Mouse (Mus musculus) colon, adult 2 months (tissue): Measurements from ENCODE around the gene Gm11757. TPM values are rescaled to one million over a fixed set of nuclear protein-coding genes. Genes with fewer than 3 reads are reported as not detected.

ENCODE experiments used
- polyA plus RNA-seq: library from polyadenylated mRNA; depleted of rRNA; stranded (reverse); fragments of >200 nt; gene quantifications from 2 replicates; pipeline ENCODE4 v1.2.3, GENCODE M21; 2012; rRNA removed

The Gm11757 gene
- not detected in 2 replicates for polyA plus RNA-seq

DNA sequence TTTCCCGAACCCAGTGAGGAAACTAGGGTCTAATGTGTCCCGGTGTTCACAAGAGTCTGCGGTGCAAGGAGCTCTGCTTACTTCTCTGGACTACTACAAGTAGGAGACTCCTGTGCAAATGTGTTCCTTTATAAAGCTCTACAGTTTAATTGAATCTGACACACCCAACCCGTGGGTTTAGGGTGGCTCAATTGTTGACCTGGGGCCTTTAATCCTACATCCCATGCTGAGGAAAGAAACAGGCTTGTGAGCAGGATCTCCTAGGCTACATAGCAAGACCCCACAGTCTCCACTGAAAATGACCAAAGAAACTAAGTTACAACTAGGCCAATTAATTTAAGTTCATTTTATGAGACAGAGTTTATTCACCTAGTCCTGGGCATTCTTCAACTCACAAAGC is at the start of gene Gm11757:
Gene Gm11757 (minus strand): TSS at position 101 of the 400 bp plus-strand sequence.

DNA sequence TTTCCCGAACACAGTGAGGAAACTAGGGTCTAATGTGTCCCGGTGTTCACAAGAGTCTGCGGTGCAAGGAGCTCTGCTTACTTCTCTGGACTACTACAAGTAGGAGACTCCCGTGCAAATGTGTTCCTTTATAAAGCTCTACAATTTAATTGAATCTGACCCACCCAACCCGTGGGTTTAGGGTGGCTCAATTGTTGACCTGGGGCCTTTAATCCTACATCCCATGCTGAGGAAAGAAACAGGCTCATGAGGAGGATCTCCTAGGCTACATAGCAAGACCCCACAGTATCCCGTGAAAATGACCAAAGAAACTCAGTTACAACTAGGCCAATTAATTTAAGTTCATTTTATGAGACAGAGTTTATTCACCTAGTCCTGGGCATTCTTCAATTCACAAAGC is 29.7 kb upstream of the Gm11757 start, which contains the start of gene Gm11756:
Gene Gm11756 (minus strand): TSS at position 101 of the 400 bp plus-strand sequence.

DNA sequence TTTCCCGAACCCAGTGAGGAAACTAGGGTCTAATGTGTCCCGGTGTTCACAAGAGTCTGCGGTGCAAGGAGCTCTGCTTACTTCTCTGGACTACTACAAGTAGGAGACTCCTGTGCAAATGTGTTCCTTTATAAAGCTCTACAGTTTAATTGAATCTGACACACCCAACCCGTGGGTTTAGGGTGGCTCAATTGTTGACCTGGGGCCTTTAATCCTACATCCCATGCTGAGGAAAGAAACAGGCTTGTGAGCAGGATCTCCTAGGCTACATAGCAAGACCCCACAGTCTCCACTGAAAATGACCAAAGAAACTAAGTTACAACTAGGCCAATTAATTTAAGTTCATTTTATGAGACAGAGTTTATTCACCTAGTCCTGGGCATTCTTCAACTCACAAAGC is 14.9 kb upstream of the Gm11757 start, which contains the start of gene Gm13871:
Gene Gm13871 (minus strand): TSS at position 101 of the 400 bp plus-strand sequence.

DNA sequence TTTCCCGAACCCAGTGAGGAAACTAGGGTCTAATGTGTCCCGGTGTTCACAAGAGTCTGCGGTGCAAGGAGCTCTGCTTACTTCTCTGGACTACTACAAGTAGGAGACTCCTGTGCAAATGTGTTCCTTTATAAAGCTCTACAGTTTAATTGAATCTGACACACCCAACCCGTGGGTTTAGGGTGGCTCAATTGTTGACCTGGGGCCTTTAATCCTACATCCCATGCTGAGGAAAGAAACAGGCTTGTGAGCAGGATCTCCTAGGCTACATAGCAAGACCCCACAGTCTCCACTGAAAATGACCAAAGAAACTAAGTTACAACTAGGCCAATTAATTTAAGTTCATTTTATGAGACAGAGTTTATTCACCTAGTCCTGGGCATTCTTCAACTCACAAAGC is 14.7 kb downstream of the Gm11757 start, which contains the start of gene Gm11758:
Gene Gm11758 (minus strand): TSS at position 101 of the 400 bp plus-strand sequence.

Other genes starting within 250 kb of the Gm11757 start
- gene Gm11239, start 222.8 kb downstream of the Gm11757 start, polyA plus RNA-seq: not detected in 2 replicates
- not detected in 2 replicates for gene Gm428, start 207.6 kb downstream of the Gm11757 start, polyA plus RNA-seq
- gene Rasef, start 100.1 kb downstream of the Gm11757 start, polyA plus RNA-seq: 19.5 and 19.6 TPM in 2 replicates
- gene Gm11758, start 14.8 kb downstream of the Gm11757 start, polyA plus RNA-seq: not detected in 2 replicates
- not detected in 2 replicates for gene Gm13871, start 14.8 kb upstream of the Gm11757 start, polyA plus RNA-seq
- not detected in 2 replicates for gene Gm11756, start 29.6 kb upstream of the Gm11757 start, polyA plus RNA-seq
- gene 2310002L09Rik, start 59.7 kb upstream of the Gm11757 start, polyA plus RNA-seq: not detected in 2 replicates
- gene Frmd3, start 122.3 kb upstream of the Gm11757 start, polyA plus RNA-seq: 0.14 and 0.23 TPM in 2 replicates